Mouse (Mus musculus) forebrain, embryonic 11.5 days (tissue): ENCODE data around the gene Dmrta2. TPM values are rescaled to one million over a fixed set of nuclear protein-coding genes. Genes with fewer than 3 reads are reported as not detected.

ENCODE experiments used
- ATAC-seq: fragments of 200-750 bp; cut with Nextera tagmentation; replicated peaks from 2 replicates; pipeline ENCODE4 v1.8.0; 2017; ENCODE audit warnings: moderate TSS enrichment; ENCODE audit not compliant: low FRiP score
- DNase-seq: peaks from one replicate; pipeline ENCODE4 v3.0.0-alpha.2; 2017; ENCODE audit warnings: low spot score
- H3K27ac ChIP-seq: fragments of 300-500 bp; sonication (generic); 2 replicates; pipeline ENCODE4 v1.5.1; 2014; ENCODE audit warnings: low read depth, low read length
- H3K27me3 ChIP-seq: fragments of 300-500 bp; sonication (generic); 2 replicates; pipeline ENCODE4 v1.6.1; 2014; ENCODE audit warnings: mild to moderate bottlenecking, low read length, mixed read lengths; ENCODE audit not compliant: control insufficient read depth, insufficient read depth
- H3K36me3 ChIP-seq: fragments of 300-500 bp; sonication (generic); 2 replicates; pipeline ENCODE4 v1.6.1; 2014; ENCODE audit warnings: mild to moderate bottlenecking, low read length, moderate library complexity, mixed read lengths; ENCODE audit not compliant: control insufficient read depth, insufficient read depth
- H3K4me1 ChIP-seq: fragments of 300-500 bp; sonication (generic); replicated peaks from 2 replicates; pipeline ENCODE4 v1.6.1; 2014; ENCODE audit warnings: low read length, mixed read lengths; ENCODE audit not compliant: control insufficient read depth, insufficient read depth
- H3K4me2 ChIP-seq: fragments of 300-500 bp; sonication (generic); 2 replicates; pipeline ENCODE4 v1.6.1; 2014; ENCODE audit warnings: low read depth, mild to moderate bottlenecking, low read length, moderate library complexity, mixed read lengths; ENCODE audit not compliant: severe bottlenecking
- H3K4me3 ChIP-seq: fragments of 300-500 bp; sonication (generic); 2 replicates; pipeline ENCODE4 v1.5.1; 2014; ENCODE audit warnings: low read depth, low read length
- H3K9ac ChIP-seq: fragments of 300-500 bp; sonication (generic); 2 replicates; pipeline ENCODE4 v1.6.1; 2014; ENCODE audit warnings: low read length
- H3K9me3 ChIP-seq: fragments of 300-500 bp; sonication (generic); 2 replicates; pipeline ENCODE4 v1.6.1; 2016; ENCODE audit warnings: low read length, mixed read lengths; ENCODE audit not compliant: control insufficient read depth
- WGBS: fragments of 180-500 bp; shearing (Covaris S2); extraction: QIAGEN DNeasy Blood & Tissue Kit; methylation state at CpG from one replicate; pipeline ENCODE4 v1.1.7; 2014; 5-methylcytosine and 5-hydroxymethylcytosine counted together
- polyA plus RNA-seq: library from polyadenylated mRNA; unstranded; fragments of >200 nt; fragmentation: Nextera tagmentation; extraction: Ambion mirVana; gene quantifications from 2 replicates; pipeline ENCODE4 v1.2.1, GENCODE M21; 2014

Dmrta2 gene
- polyA plus RNA-seq, 1 experiment from 2014 or later = 12.5 TPM

DNA sequence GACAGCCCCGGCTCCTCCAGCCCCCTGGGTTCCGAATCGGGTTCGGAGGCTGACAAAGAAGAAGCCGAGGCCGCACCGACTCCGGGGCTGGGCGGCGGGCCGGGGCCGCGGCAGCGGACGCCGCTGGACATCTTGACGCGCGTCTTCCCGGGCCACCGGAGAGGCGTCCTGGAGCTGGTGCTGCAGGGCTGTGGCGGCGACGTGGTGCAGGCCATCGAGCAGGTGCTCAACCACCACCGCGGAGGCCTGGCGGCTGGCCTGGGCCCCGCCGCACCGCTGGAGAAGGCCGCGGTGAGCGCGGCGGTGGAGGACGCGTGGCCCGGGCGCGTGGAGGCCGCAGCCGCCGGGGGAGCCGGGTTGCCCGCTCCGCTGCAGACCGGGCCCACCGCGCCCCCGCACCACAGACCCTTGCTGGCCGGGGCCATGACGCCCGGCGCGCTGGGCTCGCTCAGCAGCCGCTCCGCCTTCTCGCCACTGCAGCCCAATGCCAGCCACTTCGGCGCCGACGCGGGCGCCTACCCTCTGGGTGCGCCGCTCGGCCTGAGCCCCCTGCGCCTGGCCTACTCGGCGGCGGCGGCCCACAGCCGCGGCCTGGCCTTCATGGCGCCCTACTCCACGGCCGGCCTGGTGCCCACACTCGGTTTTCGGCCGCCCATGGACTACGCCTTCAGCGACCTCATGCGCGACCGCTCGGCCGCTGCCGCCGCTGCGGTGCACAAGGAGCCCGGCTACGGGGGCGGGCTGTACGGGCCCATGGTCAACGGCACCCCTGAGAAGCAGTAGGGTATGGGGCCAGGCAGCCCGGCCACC lies 4.2 kb downstream of the Dmrta2 start:
- H3K4me3 ChIP-seq = peak overlapping the region; percentile 81
- H3K9ac ChIP-seq = peak overlapping the region; percentile 97
- ATAC-seq = no peak
- under 1% methylated on average over 80 of the region's 99 CpGs for WGBS
- peak overlapping the region; percentile 93 for H3K27ac ChIP-seq
- H3K4me1 ChIP-seq = peaks cover 22% of the 10 kb centered on the region
- H3K36me3 ChIP-seq = no peaks in the 10 kb centered on the region
- DNase-seq = peak; percentile 80
- H3K4me2 ChIP-seq = peak overlapping the region; percentile 71
- peaks cover 78% of the 10 kb centered on the region for H3K27me3 ChIP-seq
- H3K9me3 ChIP-seq = no peaks in the 10 kb centered on the region

DNA sequence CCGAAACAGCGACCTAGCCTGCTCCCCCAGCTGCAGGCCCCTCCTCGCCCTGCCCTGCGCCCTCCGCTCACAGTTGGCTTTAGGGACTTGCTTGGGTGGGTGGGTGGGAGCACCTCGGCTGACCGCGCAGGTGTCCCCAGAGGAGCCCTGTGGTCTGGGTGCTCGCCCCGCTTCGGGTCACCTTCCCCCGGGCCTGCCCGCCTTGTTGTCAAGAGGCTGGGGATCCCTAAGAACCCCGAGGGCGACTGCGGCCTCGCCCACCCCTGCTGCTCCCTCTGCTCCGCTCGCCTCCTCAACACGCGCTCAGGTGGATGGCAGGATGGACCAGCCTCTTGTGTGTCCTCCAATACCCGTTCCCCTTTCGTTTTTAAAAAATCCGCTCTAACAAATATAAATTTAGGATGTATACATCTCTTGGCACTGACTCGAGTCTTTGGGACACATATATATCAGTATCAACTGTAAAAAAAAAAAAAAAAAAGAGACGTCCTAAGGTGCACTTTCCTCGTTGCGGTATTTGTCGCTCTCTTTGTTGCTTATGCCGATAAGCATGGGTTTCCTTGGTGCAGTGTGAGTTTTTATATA lies 4.9 kb downstream of the Dmrta2 start:
- ATAC-seq (no peak), DNase-seq (peak; percentile 74)
- Histone ChIP-seq H3K4me1 (peaks cover 22% of the 10 kb centered on the region), H3K27me3 (peaks cover 77% of the 10 kb centered on the region), H3K27ac (peak overlapping the region; percentile 93), H3K4me3 (peak overlapping the region; percentile 81), H3K4me2 (peak overlapping the region; percentile 71), H3K9ac (peak overlapping the region; percentile 97), H3K36me3 (no peaks in the 10 kb centered on the region), H3K9me3 (no peaks in the 10 kb centered on the region)
- WGBS = 5% methylated on average over 28 of the region's 30 CpGs

DNA sequence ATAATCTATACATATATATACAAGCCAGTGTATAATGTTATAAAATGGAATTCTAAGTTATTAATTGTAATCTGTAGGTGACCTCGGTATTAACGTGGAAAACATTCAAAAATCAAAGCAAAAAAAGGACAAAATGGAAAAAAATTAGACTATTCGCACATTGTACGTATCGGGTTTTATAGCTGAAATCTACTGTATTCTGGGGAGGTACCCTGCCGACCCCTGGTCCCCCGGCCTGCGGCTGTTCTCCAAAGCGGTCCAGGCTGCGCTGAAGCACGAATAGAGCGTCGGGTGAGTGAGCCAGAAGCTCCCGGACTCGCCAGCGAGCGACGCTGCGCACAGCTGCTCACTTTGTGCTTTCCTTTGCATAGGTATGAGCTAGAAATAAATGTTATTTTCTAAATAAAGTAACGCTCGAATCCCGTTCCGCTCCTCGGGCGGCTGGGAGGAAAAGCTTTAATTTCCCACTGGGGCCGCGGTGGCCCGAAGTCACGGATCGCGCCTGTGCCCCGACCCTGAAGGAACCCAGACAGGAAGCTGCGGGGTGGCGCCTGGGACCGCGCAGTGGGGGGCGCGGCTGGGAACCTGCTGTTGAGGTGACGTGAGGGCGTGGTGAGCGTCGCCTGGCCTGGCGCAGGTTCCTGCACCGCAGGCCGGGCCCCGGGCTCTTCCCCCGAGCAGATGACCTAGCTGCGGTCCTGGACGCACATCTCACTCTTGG lies 5.6 kb downstream of the Dmrta2 start:
- Histone ChIP-seq H3K4me3 (peak overlapping the region; percentile 81), H3K9me3 (no peaks in the 10 kb centered on the region), H3K4me1 (peaks cover 22% of the 10 kb centered on the region), H3K36me3 (no peaks in the 10 kb centered on the region), H3K4me2 (peak overlapping the region; percentile 71), H3K27ac (peak overlapping the region; percentile 93), H3K27me3 (peaks cover 75% of the 10 kb centered on the region), H3K9ac (peak overlapping the region; percentile 97)
- under 1% methylated on average over 49 of the region's 49 CpGs for WGBS
- ATAC-seq (peak; percentile 6; the same call in 1 of the 2 replicates), DNase-seq (peak; percentile 83)

DNA sequence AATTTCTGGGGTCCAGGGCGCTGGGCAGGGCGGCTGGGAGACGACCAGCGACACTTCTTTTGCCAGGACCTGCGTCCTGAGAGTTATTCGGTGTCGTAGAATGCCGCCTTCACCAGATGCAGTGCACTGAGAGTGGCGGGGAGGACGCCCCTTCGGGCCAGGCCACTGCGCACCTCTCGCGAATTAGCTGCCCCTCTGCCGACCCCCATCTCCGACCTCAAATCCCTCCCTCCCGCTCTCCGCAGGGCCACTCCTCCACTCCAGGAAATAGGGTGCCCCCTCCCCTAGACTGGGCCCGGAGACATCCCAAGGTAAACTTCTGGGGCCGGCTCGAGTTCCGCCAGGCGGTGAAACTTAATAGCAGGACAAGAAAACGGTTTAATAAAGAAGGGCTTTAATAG lies 6.2 kb downstream of the Dmrta2 start:
- DNase-seq = peak; percentile 85
- Histone ChIP-seq H3K27ac (peak overlapping the region; percentile 93), H3K9ac (peak overlapping the region; percentile 97), H3K4me1 (peaks cover 22% of the 10 kb centered on the region), H3K36me3 (no peaks in the 10 kb centered on the region), H3K4me2 (peak overlapping the region; percentile 71), H3K27me3 (peaks cover 73% of the 10 kb centered on the region), H3K9me3 (no peaks in the 10 kb centered on the region), H3K4me3 (peak overlapping the region; percentile 81)
- ATAC-seq = peak; percentile 65
- 0% methylated on average over 24 of the region's 24 CpGs for WGBS

DNA sequence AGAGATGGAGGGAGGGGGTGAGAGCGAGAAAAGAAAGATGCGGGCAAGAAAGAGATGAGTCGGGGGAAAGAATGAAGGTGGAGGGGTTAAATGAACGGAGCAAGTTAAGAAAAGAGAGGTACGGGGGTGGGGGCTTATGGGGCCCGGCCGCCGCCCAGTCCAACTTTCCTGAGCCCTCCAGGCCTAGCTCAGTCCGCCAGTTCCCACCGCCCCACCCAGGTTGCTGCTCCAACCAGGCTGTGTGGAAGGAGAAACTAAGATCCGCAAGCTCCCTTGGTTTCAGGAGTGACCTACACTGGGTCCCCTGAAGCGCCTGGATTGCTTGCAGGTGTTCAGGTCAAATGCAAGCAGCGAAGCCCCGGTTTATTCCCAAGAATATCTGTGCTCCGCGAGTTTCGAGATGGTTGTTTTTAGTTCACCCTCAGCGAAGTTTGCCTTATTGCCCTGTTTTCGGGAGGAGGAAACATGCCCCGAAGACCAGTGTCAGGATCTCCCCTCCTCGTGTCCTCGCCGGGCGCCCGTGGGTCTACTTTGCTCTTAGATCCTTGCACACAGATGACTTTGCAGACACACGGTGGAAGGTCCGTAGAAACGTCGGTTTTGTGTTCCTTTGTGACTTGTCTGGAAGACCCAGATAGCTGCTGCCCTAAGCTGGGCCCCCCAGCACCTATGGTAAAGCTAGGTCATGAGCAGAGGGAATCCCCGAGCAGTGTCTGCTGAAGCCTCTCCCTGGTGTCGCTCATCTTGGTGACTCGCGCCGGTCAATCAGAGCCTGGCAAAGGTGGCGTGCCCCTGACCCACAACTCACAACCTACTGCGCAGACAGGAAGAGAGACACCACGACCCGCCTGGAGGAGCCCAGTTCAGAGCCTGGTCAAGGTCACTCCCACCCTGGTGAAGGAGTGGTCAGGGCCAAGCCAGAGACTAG lies 6.9 kb downstream of the Dmrta2 start:
- peaks cover 21% of the 10 kb centered on the region for H3K4me1 ChIP-seq
- peak overlapping the region; percentile 97 for H3K9ac ChIP-seq
- no peaks in the 10 kb centered on the region for H3K9me3 ChIP-seq
- peak overlapping the region; percentile 71 for H3K4me2 ChIP-seq
- peaks cover 71% of the 10 kb centered on the region for H3K27me3 ChIP-seq
- peak overlapping the region; percentile 93 for H3K27ac ChIP-seq
- peak overlapping the region; percentile 81 for H3K4me3 ChIP-seq
- no peaks in the 10 kb centered on the region for H3K36me3 ChIP-seq
- peak; percentile 62 for ATAC-seq
- DNase-seq = peak; percentile 84
- WGBS = under 1% methylated on average over 37 of the region's 38 CpGs

DNA sequence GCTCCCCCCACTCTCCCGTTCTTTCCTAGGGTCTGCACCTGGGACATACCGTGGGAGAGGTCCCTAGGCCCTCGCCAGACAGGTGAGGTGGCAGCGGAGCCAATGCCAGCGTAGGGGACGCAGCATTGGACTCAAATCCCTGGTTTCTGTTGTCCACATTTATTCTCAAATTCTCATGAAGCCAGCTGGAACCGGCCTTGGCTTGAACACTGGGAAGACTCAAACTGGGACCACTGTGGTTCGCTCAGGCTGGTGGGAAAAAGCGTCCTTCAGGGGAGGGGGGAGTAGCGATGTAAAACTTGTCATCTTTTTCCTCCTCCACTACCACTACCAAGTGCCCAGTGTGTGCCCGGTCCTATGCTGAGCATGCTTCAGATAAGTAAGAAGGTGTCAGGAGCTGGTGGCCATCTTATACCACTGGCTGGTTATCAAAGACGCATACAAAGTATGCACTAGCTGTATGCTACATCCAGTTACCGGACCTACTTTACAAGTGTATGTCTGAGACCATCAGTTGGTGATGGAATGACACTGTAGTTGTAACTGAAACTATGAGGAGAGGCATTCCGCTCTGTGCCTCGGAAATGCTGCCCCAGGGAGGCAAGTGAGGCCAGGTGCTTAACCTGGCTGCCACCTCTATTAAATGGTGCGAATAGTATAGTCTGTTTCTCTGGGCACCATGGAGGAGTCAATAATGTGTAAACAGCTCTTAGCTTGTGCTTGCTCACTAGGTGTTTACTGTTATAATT lies 7.7 kb downstream of the Dmrta2 start:
- Histone ChIP-seq H3K9ac (peak overlapping the region; percentile 97), H3K4me1 (peaks cover 18% of the 10 kb centered on the region), H3K4me3 (peak overlapping the region; percentile 81; the same call in 1 of the 2 replicates), H3K4me2 (peak overlapping the region; percentile 71), H3K9me3 (no peaks in the 10 kb centered on the region), H3K36me3 (no peaks in the 10 kb centered on the region), H3K27me3 (peaks cover 63% of the 10 kb centered on the region), H3K27ac (peak overlapping the region; percentile 93)
- 4% methylated on average over 16 of the region's 16 CpGs for WGBS
- peak; percentile 53 for DNase-seq
- no peak for ATAC-seq

DNA sequence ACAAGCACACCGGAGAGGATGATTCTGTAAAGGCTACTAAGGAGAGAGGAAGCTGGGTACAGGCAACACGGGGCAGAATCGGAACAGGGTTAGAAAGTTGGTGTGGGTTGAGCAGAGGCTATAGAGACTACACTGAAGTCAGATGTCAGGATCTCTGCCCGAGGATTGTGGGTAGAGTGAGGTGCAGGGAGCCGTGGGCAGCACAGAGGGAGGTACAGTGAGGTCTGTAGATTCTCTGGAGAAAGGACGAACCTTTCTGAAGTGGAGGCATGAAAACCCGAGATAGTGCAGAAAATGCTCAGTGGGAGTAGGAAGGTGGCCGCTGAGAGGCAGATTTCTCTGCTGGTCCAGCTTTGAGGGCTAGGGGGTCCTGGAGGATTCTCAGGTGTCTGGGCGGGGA lies 8.4 kb downstream of the Dmrta2 start:
- Histone ChIP-seq H3K36me3 (no peaks in the 10 kb centered on the region), H3K4me1 (peaks cover 18% of the 10 kb centered on the region), H3K9ac (peak overlapping the region; percentile 97), H3K27me3 (peaks cover 62% of the 10 kb centered on the region), H3K4me3 (no peak overlapping the region), H3K27ac (peak overlapping the region; percentile 93; the same call in 1 of the 2 replicates), H3K4me2 (peak overlapping the region; percentile 71), H3K9me3 (no peaks in the 10 kb centered on the region)
- ATAC-seq = no peak
- DNase-seq = peak; percentile 60
- 2% methylated on average over 9 of the region's 9 CpGs for WGBS
